Mouse (Mus musculus) erythroblast, embryonic 14.5 days (primary cell): Measurements from ENCODE around the gene Plcxd2.

ENCODE experiments used
- GATA1 ChIP-seq: IDR thresholded peaks from 2 replicates; pipeline ENCODE4 v1.6.1; 2012; ENCODE audit warnings: low read length, inconsistent platforms, mixed read lengths
- TAL1 ChIP-seq: IDR thresholded peaks from 3 replicates; pipeline ENCODE4 v1.6.1; 2012; ENCODE audit warnings: low read length, inconsistent platforms, mixed read lengths

DNA sequence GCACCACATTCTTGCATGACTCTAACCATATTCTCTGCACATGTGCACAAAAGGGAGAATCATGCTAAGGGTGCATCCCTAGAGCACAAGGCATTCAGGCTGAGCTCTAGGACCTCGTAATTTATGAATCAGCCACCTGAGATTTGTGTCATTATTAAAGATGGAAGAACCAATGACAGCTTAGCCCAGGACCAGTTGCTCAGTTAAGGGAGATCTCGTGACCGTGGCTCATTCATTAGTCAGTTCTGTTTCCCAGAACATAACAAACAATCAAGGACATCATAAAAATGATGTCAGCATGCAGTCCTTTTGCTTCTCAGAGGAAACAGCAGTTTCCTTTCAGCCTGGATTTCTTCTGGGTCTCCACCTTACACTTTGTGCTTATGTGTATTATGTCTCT, 49.0 kb downstream of the Plcxd2 start:
- TF ChIP-seq GATA1 (no peak), TAL1 (no peak)
